Mouse (Mus musculus) induced T-regulatory cell, adult 2 months (primary cell): ENCODE data around the gene Arf1.
"Not testable (repeated sequence)": the region's sequence is repeated elsewhere in the genome, so short reads cannot be mapped to it uniquely, and the experiment has no call there.

ENCODE experiments used
- DNase-seq: peaks from one replicate; pipeline ENCODE4 v3.0.0-alpha.2; 2012; ENCODE audit warnings: low read depth

Gene Arf1

DNA sequence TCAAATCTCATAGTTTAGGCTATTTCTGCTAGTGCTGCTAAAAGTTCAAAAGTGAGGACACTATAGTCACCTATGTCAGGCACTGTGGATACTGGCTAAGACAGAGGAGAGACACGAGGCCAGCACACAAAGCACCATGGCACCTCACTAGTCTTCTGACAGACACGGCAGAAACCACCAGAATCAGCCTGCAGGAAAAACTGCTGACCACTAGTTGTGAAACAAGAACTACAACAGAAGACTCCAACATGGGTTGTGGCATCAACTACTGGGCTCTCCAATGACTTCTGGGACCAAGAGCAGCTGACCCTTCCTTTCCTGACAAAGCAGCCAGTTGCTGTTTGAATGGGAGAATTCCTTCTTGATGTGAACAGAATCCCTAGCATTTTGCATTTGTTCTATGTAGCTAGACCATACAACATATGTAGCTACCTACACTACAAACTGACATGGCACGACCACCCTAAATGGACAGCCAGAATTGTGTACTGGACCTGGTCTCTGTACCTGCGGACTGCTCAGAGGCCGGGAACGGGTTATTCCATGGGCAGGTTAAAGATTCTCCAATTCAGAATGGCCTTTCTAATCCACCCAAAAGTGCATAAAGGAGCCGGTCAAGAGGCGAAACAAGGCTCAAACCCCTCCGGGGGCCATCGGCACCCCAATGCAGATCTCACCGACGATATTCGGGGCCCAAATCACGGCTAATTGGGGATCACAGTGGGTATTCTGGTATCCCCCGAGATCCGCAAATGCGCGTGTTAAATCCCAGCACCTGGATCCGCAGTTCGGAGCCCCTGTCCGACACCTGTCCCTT is 1.1 kb downstream of the Arf1 start:
- peak; percentile 60 for DNase-seq

DNA sequence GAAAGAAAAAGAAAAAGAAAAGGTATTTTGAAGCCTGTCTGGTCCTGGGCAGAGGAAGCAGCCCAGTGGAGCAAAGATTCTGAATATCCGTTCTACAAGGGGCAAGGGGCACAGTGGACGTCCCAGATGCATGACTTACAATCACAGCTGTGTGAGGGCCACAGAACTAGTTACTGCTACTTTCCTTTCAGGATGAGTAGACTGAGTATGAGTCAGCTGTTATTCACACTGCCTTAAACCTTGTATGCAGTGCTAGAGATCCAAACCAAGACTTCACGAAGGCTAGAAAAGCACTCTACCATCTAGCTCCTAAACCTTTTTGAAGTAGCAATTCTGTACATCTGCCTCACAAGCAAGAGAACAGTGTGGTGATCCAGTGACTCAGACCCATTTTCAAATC is 1.8 kb downstream of the Arf1 start:
- DNase-seq: peak; percentile 70

DNA sequence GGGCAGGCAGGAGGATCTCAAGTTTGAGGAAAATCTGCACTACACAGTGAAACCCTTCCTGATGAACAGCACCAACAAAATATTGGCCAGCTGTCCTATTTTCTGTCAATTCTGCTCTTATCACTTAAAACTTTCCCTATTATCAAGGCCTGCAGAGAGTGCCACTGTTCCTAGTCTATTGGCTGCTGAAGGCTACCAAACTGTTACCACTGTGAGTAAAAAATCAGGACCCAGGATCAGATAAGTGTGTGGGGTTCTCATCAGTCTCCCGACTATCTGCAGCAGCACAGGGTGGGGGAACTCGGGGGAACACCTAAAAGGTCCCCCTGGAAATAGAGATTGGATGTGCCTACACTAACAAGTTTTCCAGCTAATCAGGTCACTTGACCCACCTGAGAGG is 2.9 kb downstream of the Arf1 start:
- no peak for DNase-seq

DNA sequence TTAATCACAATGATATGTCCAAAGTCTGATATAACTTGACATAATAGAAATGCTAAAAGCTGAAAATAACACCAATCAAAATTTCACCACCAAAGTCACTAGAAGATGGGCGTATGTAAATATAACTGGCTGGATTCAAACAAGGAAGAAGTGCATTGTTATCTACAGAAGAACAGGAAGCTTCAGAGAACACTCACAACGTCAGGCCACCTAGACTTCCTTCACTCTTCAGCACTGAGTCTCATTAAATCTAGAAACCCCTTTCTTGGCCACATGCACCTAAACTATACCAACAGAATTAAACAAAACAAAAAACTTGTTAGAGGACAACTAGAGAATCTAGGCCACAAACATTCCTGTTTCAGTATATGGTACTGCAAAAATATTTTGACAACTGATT is 3.6 kb downstream of the Arf1 start:
- DNase-seq: peak; percentile 59

DNA sequence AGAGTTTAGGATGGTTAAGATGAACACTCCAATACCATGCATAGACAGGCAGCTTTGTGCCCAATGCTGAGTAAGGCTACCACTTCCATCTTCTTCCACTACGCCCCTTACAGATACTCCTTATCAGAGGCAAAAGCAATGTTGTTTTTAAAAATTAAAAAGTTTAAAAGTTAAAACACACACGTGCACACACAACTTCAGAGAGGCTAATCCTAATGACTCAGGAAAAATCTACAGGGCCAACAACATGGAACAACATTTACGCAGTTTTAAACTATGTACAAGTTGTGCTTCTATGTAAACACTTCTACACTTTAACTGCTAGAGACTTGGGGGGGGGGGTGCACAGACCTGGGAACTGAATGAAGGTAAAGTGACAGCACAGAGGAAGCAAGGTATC is 4.0 kb downstream of the Arf1 start:
- DNase-seq: no peak

DNA sequence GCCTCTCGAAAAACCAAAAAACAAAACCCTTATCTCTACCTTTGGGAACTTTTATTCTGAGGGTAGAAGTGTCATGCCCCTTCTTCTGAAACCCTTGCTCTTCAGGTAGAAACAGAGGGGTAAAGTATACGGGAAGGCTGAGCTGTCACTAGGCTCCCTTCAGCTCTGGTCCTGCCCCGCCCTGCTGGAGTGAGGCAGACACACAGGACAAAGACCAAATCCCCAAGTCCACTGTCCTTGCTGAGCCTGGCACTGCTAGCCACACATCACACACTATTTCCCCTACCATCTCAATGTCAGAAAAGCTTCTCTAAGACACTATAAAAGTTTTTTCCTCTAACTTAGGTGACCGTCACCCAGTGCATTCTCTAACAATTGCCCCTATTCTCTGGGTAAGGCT is 5.8 kb downstream of the Arf1 start:
- DNase-seq: no peak

DNA sequence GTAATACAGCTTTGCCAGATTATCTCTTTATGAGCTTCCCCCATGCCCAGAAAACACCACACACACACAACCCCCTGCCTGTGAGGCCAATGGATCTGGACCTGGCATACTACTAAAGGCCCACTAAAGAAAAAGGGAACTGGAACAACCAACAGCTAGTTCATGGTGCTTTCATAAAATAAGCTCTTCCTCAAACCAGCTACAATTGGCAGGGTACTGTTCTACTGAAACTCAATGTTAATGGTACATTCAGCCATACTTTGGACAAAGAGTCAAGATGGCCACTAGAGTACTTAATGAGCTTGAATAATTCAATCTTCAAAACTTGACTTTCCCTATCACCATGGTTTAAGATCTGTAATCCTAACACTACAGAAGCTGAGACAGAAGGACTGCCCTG is 6.5 kb downstream of the Arf1 start:
- DNase-seq: no peak

DNA sequence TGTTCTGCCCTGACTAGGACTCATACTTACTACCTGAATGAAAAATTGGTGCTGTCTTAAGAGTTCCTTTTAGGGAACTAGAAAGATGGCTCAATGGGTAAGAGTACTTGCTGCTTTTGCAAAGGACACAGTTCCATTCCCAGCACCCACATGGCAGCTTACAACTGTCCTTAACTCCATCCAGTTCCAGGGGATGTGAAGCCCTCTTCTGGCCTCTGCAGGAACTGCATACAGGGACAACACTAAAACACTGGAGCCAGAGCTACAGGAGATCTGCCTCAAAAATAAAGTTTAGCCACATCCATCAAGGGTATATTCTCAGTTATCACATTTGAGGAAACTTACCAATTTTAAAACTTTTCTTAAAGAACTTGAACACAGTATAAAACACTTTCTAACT is 9.0 kb downstream of the Arf1 start:
- peak; percentile 79 for DNase-seq

DNA sequence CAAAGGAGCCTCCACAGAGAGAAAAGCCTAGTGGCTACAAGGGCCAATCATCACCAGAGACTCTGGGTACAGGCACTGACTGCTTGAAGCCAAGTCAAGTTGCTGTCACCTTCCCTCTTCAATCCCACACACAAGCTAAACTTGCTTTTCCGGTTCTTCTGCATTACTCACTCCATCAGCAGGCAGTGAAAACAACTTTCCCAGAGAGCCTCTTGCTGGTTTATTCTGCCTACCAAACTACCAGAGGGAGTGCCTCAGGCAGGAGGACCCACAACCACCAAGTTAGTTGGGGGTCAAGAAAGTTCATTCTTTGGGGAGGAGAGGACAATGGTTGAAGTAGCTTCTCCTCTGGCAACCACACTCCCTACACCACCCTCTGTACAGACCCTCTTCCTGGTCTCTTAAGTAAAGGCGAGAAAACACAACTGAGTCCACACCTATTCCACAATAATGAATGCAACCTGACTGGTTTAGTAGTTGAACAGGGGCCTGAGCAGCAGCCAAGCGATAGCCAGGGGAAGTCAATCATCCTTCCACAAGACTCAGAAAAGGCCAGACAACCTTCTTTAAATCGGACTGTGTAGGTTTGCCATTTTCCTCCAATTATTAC is 9.6 kb downstream of the Arf1 start:
- DNase-seq: no peak

DNA sequence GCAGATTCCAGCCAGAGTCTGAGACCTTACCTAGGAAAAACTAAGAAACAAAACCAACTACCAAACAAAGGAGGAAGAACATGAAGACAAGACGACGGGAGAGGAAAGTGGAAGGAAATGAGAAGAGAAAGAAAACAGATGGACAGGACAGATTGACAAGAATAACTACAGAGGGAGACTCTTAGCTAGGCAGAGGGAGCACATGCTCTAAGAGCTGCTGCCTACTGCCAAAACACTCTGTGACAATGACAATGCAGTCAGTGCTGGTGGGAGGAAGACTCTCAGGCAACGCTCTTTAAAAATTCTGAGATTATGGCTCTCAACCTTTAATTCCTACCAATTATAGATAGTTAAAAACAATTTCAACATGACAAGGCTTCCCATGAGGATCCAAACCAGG is 11.1 kb downstream of the Arf1 start:
- no peak for DNase-seq

DNA sequence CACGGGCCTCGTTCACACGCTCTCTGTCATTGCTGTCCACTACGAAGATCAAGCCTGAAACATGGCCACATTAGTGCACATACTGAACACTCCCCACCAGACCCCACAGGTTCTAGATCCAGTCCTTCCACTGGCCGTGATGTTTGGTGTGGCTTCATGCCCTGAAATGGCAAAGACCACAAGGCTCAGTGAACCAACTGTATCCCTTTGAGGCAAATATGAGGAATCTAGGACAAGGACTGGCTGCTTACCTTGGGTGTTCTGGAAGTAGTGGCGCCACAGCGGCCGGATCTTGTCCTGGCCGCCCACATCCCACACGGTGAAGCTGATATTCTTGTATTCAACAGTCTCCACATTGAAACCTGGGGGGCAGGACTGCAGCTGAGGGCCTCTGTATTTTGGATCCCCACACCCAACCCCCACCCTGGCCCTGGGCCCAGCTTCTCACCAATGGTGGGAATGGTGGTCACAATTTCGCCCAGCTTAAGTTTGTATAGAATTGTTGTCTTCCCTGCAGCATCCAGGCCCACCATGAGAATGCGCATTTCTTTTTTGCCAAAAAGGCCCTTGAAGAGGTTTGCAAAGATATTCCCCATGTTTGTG is 15.1 kb downstream of the Arf1 start:
- DNase-seq: no peak

DNA sequence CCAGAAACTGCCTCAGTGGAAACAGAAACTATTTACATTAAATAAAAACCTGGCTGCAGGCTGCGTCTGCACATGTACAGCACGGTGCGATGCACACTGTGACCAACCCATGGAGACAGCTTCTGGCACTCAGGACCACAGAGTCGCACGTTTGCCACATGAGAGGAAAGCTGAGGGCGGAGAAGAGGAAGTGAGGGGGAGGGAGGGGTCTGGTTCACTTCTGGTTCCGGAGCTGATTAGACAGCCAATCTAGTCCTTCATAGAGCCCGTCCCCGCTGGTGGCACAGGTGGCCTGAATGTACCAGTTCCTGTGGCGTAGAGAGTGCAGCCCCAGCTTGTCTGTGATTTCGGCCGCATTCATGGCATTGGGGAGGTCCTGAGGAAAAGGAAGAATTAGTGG is 15.8 kb downstream of the Arf1 start:
- DNase-seq: peak; percentile 76

DNA sequence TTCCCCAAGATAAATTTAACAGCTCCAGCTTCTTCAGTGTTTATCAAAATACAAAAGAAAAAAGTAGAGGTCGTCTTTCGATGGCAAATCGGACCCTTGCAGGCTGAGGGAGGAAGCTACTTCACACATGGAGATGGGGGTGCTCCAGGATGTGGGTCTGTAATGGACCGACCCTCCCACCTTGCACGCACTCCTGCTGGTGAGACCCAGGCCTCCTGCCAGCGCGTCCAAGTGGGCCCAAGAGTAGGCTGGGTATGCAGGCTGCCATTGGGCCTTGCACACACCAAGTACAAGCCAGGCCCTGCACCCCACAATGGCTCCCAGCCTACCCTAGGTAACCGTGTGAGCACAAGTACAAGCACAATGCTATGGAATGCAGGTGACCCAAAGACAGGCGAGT is 16.5 kb downstream of the Arf1 start:
- not testable (repeated sequence) for DNase-seq

DNA sequence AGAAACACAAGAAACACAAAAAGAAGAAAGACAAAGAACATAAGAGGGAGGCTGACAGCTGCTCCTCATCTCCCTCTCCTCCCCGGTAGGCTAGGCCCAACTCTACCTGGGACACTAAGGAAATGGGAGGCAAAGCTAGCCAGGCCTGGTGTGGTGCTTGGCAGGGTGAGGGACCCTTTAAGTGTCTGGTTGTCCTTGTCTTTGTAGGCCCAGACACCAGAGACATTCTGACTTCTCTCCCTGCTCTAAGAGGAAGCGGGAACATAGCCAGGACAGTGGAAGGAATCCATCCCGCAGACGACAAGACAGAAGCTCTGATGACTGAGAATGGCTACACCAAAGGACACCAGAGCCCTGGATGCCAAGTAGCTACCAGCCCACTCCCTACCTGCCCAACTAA is 18.1 kb downstream of the Arf1 start:
- DNase-seq: no peak

DNA sequence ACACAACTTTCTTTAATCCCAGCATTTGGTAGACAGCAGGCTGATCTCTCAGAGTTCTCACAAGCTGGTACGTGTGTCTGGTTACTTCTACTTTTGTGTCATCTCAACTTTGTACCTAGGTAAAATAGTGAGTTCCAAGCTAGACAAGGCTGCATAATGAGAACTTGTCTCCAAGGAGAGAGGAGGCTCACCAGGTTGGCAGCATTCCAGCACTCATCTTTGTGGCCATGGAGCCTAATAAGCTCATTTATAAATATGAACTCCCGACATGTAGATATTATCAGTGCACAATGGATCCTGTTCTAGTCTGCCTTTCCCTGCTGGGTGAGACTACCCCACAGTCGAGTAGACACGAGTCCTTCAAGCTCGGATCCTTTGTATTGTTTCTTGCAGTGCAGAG is 18.5 kb downstream of the Arf1 start:
- DNase-seq: no peak

DNA sequence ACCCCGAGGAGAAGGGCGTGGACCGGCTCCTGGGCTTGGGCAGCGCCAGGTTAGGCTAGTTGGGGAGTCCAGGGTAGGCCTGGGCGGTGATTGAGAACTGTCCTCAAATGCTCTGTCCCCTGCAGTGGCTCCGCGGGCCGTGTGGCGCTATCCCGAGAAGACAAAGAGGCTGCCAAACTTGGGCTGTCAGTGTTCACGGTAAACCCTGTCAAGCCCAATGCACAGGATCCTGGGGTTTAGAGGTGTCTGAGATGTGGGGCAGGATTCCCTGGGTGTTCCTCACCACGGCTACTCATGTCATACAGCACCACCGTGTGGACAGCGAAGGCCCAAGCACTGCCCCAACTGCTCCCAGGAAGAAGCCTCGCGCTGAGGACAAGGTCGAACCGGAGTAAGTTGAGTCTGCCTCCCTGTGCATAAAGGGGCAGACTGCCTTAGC is 19.0 kb downstream of the Arf1 start:
- DNase-seq: peak; percentile 81

DNA sequence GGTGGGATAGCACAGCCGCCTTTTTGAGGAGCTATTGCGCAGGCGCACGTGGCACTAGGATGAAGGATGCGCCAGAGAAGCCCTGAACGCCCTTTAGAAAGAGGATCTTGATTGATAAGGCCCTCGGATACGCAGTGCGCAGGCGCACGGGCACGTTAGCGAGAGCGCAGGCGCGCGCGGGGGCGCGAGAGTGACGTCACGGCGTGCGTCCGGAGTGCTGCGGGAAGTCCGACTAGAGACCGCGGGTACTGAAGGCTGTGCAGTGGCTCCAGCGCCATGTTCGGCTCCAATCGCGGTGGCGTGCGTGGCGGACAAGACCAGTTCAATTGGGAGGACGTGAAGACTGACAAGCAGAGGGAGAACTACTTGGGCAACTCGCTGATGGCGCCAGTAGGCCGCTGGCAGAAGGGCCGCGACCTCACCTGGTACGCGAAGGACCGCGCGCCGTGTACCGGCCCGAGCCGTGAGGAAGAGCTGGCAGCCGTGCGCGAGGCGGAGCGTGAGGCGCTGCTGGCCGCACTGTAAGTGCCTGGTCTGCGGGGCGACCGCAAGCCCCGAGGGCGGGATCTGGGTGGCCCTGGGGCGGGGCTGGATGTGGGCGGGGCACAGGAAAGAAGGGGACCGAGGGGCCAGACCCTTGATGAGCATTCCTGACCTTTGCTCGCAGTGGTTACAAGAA is 19.8 kb downstream of the Arf1 start, which contains the start of gene 2310033P09Rik:
2310033P09Rik (plus strand) TSS at position 169 of the 679 bp plus-strand sequence.
- peak; percentile 98 for DNase-seq

DNA sequence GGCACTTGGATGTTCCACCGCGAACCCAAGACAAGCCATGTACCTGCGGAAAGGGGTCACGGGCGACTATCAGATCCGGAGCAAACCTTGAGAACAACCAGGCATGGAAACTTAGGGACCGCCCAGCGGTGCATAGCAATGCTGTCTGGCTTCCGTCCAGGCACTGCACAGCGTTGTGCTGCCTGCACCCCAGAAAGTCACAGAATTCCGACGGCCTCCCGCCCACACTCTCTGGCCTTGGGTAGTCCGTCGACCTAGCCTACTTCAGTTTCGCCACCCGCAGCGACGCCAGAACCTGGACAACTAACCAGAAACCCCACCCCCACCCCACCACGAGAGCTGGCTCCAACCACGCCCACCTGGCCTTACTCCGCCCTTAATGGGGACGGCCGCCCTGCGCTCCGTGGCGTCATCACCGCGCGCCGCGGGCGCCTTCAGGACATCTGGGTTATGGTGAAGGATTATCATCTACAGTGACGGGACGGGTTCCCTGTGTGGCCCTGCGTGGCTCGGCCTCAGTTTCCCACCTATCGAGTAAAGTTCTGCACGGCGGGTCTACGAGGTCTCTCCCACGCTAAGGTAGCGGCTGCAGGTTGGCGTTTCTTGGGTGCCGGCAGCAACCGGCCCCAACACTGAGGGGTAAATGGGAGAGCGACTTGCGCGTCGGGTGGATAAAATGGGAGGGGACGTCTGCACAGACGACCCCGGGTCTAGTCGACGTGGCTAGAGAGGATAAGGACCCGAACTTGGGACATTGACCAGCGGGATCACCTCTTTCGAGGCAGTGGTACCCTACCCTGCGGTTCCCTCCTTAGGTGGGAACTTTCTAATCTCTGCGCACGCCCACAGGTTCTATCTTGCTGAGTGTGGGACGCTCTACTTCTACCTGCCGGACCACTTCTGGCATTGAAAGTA is 25.7 kb downstream of the Arf1 start, which contains the start of gene Mrpl55:
Mrpl55 (plus strand) TSS at position 406 of the 915 bp plus-strand sequence.
- peak; percentile 97 for DNase-seq

DNA sequence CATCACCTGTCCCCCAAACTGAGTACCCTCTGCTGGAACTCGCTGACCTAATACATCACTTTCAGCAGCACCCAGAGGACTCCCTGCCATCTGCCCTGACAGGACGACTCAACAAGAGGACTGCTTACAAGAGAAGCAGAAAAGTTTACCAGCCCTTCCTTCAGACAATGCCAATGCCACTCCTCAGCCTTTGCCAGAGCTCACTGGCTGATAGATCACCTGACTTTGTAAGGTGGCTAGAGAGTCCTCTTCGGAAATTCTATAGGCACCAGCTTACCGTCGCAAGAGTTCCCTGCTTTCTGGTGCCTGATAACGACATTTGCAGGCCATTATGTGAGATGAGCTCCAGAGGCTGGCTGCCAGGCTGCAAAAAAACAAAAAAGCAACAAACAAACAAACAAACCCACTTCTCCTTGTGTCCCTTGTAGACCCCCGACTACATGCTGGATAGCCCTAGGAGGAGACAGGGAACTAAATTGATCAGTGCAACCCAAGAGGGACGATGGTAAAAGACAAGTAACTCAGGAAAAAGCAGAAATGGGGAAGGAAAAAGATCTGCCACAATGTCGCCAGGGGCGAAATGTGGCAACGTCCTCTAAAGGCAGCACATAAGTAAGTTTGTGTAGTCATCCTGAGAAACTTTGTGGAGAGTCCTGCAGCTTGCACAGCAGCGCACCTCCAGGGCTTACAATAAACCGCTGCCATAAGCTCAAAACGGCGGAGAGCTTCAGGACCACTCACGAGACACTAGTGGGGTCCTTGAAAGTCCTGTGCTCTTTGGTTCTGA is 26.7 kb downstream of the Arf1 start:
- DNase-seq: no peak

DNA sequence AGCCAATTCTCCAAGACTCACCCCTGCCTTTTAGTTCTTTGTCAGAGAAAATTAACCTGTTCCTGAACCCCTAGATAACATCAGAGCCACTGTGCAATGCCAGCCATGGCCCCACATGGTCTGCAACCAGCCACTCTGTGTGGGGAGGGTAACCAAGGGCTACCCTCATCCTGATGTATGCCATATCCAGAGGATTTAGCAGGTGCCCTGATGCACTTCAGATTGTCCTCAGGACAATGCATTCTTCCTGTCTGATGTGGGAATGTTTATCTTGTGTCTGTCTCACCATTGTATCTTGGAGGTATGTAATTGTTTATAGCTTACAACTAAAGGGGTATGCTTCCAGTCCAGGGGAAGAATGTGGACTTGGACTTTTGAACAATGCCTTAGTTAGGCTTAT is 31.8 kb downstream of the Arf1 start:
- no peak for DNase-seq

DNA sequence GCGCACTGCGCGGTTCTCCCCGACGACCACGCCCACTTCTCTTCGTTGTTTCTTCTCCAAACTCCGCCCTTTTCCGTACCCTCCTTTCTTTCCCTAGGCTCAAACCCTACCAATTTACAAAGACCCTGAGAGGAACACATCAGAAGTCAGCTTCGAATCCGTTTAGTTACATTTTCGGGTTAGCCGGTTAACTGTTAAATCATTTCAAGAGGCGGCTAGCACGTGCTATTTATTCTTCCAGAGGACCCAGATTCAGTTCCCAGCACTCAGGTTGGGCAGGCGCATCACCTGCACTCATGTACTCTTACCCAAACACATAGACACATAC is 36.0 kb downstream of the Arf1 start, which contains the start of gene Guk1:
Guk1 (minus strand) TSS at position 154 of the 328 bp plus-strand sequence.
- DNase-seq: no peak
